Mouse (Mus musculus) left cerebral cortex, adult 11 months (tissue): ENCODE data around the gene Itga3.
A peak's percentile ranks its signal among the peaks of the same experiment; 100 is the strongest.

Source experiments
- DNase-seq: peaks from one replicate; pipeline ENCODE4 v3.0.0; 2022; ENCODE audit warnings: low spot score

Gene Itga3

DNA sequence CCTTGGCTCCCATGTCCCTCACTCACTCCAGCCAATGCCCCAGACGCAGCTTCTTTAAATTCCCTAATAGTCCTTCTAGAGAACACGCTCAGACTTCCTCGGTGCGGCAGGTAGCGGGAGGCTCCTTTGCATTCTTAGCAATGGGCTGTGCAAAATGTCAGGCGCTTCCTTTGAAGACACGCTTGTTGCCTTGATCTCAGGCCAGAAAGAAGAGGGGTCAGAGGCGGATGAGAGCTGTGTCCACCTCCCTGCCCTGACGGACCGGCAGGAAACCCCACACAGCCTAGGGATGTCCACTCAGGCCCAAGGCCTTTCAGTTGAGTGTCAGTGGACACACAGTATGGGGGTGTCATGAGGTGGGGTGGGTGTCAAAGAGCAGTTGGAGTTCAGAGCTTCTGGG is 19.0 kb upstream of the Itga3 start:
- DNase-seq: no peak

DNA sequence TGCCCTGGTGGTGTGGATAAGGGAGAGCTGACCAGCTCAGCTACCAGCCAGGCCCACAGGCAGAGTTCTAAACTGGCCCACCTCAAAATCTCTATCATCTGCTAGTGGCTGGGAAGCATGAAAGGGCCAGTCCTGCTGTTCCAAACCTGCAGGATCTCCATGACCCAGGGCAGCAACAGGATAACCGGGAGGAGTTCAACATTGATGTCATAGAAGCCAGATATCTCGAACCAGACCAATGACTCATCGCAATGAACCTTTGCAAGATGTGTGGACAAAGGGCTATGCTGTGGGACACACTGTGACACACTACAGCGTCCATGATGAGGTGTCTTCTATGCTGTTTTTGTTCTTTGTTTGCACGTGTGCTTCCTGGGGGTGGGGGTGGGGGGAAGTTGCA is 16.5 kb upstream of the Itga3 start:
- no peak for DNase-seq

DNA sequence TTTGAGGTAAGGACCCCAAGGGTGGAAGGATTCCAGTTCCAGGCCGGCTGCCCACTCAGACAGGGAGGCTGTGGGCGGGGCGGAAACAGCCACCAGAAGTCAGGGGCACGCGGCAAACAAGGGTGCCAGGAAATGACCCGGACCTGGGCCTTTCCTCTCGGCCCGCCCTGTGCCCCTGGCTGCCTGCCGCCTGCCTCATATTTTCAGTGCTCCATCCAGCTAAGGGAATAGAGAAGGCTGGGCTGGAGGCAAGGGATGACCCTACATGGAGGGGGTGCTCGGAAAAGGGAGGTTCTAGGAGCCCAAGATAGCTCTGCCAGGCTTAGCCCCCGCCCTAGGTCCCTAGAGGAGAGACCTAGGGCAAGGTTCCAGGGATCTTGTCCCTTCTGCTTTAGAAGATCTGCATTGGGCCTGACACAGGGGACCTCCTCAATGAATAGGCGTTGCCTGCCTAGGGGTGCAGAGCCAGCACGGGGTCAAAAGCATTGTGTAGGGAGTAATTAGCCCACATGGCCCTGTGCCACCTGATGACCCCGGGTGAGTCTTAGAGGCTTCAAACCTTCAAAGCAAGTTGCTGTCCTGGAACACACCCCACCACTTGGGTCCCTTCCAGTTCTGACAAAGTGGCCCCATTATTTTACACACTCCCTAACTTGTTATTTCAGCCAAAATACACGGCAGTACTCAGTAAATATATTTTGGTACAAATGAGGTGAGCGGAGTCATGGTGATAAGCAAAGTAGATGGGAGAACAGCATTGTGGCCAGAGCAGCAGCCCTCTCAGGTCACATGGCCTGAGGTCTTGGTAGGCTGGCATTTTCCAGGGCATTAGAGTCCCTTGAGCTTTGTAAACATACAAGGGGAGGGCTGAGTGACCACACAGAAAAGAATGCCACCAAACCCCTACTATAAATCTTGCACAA is 12.5 kb upstream of the Itga3 start:
- no peak for DNase-seq

DNA sequence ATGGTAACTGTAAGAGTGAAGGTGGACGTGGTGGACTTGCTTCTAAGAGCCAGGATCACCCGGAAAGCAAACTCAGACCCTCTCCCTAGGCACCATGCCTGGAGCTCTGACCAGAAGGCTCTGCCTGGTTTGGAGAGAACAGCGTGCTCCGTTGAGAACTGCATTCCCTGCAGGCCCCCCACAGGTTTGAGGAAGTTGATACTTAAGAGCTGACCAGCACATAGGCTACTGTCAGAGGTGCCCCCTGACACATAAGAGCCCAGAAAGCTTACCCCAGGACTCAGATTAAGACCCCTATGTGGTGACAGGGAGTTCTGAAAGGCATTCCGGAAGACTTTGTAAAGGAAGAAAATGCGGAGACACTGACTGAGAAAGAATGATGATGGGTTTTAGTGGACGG is 11.7 kb upstream of the Itga3 start:
- no peak for DNase-seq

DNA sequence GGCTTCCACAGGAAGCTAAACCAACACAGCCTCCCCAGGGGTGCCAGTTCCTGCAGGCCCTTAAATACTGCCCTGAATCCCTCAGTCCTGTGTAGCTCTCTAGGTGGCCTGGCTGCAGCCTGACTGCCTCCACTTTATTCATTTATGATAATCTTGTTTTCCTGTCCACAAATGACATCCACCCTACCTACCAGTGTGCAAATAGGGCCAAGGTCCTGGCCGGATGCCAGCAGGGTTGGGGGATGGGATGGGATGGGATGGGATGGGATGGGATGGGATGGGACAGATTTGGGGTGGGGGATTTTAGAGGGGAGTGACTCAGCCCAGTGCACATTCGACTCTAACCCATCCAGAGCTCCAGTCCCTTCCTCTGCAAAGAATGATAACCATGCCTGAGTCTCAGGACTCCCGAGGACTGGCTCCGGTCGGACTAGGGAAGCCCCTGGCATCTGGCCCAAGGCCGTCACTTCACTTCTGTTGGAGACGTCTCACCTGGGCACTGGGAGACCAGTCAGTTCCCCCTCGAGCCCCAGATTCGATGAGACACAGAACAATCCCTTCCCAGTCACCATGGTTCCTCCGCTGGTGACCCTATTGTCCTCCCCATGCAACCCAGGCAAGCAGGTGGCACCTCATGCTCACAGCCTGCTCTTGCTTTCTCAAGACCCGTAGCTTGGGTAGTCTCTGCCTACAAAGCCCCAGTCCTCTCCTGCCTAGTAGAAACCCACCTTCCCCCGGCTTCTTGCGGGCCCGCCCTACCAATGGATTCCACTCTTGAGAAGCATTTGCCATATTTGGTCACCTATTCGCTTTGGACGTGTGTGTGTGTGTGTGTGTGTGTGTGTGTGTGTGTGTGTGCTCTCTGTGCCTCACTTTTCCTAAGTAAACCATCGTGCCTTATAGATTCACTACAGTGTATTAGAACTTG is 11.0 kb upstream of the Itga3 start:
- DNase-seq: no peak

DNA sequence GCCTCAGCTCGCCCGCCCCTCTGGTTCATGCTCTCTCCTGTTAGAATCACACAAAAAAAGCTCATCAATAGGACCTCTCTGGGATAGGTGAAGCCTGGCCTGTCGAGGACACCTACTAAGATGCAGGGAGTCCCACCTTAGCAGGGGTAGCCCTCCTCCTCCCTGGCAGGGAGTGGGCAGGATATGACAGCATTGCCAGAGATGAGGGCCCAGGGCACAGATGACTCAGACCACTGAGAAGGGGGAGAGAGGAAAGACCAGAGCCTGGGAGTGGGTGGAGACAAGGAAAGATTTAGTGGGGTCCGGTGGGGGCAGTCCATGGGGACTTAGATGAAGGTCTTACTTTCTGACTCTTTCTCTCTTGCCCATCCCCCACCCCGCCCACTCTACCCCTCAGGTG is 9.6 kb upstream of the Itga3 start:
- no peak for DNase-seq

DNA sequence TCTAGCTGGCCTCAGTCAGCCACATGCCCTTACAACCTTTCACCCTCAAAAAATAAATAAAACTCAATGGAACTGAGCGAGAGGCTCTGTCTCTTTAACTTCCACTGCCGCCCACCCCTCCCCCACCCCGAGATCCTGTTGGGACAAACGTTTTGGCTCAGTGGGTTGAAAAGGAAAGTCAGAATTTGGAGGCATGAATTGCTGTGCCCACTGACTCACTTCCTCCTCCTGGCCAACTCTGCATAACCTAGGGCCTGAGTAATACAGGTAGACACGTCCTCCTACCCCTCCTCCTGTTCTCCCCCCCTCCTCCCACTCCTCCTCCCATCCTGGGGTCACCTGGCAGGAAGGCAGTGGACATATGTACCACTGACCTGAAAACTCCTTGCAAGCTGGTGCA is 9.1 kb upstream of the Itga3 start:
- DNase-seq: no peak

DNA sequence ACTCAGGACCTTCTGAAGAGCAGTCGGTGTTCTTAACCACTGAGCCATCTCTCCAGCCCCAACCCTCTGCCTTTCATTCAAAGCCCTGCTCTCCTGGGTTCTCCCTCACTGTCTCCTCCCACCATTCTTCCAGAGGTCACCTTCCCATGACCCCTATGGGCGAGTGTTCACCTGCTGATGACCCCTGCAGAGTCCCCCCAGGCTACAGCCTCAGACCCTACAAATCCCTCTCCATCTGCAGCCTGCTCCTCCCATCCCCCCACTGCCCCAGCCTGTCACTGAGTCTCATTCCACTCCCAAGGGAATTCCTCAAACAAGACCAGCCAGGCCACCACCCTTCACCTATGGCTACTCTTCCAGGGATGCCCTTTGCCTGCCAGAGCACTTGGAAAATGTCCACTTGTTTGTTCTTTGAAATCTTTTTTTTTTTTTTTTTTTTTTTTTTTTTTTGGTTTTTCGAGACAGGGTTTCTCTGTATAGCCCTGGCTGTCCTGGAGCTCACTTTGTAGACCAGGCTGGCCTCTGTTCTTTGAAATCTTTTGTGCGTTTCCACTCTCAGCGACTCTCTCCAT is 8.3 kb upstream of the Itga3 start:
- no peak for DNase-seq

DNA sequence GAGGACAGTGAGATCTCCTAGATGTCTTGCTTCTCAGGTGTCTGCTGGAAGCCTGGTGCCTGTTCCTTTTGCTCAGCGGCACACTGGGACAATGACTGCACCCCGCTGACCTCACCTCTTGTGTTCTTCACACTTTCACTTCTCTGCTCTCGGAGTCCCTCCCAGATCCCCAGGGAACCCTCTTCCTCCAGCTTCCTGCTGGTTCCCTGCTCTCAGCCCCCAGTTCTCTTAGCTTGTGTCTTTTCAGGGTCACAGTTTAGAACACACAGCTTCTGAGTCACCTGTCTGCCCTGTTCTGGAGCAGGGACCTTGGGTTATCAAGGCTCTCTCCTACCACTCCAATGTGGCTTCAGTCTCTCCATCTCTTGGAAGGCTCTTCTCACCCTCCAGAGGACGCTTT is 7.6 kb upstream of the Itga3 start:
- DNase-seq: no peak

DNA sequence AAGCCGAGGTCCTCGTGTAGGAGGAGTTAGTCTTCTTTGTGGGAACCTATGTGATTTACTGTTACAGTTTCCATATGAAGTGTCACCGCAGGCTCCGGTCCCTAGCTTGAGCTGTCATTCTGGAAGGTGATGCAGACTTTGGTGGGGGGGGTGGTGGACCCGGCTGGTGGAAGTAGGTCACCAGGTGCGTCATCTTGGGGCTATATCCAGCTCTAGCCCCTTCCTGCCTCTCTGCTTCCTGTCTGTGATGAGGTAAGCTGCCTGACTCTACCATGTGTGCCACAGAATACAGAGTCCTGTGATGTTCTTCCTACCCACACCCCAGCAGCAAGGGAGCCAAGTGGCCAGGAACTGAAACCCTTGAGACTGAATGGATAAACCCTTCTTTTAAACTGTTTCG is 6.3 kb upstream of the Itga3 start:
- DNase-seq: no peak

DNA sequence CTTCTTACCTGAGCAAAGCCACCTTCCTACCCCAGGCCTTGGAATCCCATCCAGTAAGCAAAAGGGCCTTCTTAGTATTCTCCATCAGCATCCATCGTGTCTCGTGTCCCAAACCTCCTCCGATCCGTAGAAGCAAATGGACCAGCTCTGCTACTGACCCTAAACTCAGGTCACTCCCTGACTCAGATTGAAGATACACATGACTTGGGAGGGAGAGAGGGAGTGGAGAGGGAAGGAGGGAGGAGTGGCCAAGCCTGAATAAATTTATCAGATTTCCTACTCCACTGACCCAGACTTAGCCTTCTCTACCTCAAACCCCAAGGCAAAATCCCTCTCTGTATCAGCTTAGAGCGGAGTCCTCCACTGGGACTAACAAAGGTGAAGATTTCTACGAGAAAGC is 4.2 kb upstream of the Itga3 start:
- no peak for DNase-seq

DNA sequence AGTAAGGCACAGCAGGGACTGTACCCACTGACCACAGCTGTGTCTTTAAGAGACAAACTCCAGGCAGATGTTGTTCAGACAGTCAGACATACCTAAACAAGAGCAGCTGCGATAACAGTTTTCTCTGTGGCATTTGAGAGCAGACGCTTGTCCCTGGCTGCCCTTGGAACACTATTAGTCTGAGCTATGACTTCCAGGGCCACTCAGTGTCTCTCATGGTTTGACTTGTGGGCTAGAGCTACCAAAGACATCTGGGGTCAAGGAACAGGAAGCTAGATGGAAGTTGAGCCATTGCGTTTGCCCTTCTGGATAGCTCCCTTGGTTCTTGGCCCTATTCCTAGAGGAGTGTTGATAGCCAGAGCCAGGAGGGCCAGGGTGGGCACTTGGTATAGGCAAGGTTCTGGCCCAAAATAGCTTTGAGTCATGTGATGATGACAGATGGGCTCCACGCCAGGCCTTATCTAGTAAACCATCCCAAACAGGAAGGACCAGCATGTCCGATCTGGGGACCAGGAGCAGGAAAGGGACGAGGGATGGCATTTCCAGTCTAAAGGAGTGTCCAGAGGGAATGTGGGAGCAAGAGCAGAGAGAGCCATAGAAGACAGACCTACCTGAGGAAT is 2.8 kb upstream of the Itga3 start:
- DNase-seq: no peak

DNA sequence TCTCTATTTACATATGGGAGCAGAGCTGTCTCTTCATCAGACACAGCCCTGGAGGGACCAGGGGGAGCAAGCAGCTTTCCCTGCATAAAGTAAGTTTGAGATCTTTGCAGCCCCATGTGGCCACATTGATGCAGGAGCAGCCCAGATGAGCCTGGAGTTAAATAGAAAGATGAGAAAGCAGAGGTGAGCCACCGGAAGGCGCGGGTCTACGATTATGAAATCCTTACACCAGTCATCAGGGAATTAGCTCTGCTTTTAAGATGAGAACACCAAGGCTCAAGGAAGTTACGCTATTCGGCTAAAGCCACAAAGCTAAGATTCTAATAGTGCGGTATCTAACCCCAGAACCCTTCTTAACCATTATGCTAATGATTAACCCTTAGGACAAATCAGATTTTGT is 1.4 kb upstream of the Itga3 start:
- no peak for DNase-seq

DNA sequence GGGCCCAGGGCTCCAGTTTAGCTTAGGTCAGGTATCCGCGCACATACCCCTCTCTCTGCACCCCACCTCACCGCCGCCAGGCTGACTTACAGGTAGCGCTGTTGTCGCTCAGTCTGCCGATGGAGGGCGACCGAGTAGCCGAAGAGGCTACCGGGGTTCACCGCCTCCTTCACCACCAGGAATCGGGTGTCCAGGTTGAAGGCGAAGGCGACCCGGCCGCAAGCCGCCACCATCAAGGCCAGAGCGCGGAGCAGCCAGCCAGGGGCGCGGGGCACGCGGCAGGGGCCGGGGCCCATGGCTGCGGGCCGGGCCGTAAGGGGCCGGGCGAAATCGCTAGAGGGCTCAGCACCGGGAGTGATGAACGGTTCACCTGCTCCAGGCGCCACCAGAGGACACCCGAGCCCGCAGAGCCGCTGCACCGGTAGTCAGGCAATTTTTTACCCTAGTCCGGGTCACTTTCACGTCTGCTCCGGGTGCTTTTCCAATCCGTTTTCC is 513 bp downstream of the Itga3 start:
- peak; percentile 33 for DNase-seq

DNA sequence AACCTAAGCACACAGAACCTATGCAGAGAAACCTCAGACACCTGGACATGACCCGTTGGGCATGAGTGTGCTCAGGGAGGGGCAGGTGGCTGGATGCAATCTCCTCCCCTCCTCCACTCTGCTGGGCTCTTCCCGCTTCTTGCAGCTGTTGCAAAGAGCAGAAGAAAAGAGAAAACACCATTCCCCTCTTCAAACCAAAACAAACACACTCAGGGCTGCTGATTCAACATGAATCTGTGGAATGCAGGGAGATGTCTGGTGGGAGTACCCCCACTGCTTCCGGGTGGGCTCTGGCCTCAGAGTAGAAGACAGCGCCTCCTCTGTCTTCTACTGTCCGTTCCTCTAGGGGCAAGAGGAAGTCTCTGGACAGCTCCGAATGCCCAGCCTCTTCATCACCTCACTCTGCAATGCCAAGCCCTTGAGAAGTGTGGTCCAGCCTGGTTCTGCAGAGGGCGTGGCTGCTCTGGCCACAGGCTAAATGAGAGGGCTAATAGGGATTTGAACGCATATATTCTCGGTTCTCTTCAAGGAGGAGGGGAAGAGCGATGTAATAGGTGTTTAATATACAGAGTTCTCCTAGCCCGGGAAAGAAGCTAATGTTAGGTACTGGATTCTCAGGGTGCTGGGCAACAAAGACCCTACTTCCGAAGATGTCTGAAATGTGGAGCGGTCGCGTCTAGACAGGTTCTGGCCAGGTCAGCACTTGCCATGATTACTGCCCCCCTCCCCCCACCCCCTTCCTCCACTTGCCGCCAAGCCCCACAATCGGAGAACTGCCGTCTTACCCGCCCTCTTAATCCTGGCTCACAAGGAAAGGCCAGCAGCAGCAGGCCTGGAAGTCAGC is 1.2 kb downstream of the Itga3 start:
- no peak for DNase-seq

DNA sequence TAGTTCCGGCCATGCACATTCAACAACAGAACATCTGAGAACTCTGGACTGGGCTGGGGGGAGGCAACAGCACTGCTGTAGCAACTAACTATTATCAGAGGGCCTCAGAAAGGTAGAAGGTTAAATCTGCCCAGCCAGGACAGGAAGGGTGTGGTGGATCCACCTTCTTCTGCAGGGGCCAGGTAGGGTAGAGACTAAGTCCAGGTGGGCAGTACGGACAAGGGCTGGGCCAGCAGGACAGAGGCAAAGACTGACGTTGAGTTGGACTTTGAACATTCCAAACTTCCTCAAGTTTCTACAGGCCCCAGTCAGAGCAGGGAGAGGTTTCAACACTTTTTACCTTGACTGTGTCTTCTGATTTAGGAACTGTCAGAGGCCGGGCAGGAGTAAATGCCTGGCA is 1.9 kb downstream of the Itga3 start:
- DNase-seq: no peak

DNA sequence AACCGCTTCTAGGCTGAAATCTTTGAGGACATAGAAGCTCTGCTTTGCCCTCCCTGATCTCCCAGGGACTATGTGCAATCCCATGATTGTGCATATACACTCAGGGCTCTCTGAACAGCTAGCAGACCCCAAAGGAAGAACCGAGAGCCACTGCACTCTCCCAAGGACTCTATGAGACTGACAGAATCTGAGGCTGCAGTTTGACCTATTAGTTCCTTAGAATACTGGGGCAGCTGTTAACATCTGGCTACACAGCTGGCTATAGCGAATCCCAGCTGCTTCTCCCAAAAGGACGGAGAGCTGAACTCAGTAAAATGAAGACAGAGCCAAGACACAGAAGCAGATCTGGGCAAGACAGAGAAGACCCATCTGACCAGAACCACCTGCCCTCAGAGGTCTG is 2.8 kb downstream of the Itga3 start:
- no peak for DNase-seq

DNA sequence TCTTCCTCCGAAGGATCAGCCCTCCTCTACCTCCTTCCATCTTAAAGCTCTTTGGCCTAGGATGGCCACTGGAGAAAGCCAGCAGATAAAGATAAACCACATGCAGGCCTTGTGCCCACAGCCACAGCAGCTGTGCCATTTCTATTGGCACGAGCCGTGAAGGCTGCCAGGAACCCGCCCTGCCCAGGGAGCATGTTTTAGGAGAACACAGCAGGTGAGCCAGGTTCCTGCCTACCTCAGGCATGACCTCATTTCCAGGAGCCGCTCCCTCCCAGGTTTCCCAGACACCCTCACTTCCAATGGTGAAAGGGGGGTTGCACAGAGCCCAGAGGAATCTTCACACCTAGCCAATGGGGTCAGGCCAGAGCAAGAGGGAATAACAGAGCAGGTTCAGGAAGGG is 3.8 kb downstream of the Itga3 start:
- DNase-seq: no peak

DNA sequence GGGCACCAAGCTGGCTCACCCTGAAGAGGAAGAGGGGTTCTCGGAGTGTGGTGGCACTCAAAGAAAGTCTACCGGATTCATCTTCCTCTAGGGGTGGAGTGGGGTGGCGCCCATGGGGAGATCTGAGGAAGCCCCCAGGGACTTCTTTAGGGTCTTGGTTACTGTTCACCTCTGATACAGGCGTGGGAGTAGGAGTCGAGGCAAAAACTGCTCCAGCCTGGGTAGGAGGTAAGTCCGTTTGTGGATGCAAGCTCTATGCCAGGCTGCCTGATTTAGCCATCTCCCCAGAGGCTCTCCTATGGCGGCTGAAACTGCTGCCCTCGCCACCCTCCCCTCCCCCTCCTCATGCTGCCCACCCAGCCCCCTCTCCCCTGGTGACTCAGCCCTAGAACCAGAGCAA is 4.5 kb downstream of the Itga3 start:
- no peak for DNase-seq

DNA sequence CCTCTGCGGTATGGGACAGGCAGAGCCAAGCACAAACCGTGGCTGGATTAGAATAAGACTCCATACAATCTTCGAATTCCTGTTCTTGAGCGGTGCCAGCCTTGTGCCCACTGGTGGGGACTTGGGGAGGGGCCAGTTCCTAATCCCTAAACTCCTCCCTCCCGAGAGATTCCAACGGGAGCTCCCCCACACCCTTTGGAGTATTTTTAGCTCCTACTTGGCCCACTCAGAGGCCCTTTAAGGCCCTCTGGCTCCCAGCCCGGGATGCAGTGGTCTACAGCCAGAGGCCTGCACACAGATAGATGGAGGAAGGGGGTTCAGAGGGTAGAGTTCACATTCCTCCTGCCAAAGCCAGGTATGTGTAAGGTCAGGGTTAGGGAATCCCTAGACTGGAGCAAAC is 5.3 kb downstream of the Itga3 start:
- DNase-seq: no peak
